Mouse (Mus musculus): ENCODE results near the gene Os9.

GRCm38 (mm10) chr10:127094382-127094802 lies 26.5 kb downstream of the Os9 start:
- TF ChIP-seq CTCF (IDR thresholded peaks at IDR 0.05; ENCODE audit: borderline replicate concordance, insufficient read depth, low read length) (no peak), POLR2A (IDR thresholded peaks at IDR 0.05; ENCODE audit: low read depth, low read length) (no peak)
